Mouse (Mus musculus) spleen, adult 12 weeks (tissue): ENCODE measurements around the gene Il18rap.
"Not testable (repeated sequence)": the region's sequence is repeated elsewhere in the genome, so short reads cannot be mapped to it uniquely, and the experiment has no call there.

Source experiments
- DNase-seq: peaks from one replicate; pipeline ENCODE4 v3.0.0; 2022; ENCODE audit warnings: low spot score

Gene Il18rap

GRCm38 (mm10) chr1:40546645-40547044, 31.5 kb downstream of the Il18rap start:
- no peak for DNase-seq

- DNase-seq: no peak
These were observed 32.0 kb downstream of the Il18rap start for GRCm38 (mm10) chr1:40547064-40547572.

- DNase-seq: no peak
These were observed 32.6 kb downstream of the Il18rap start for GRCm38 (mm10) chr1:40547762-40548161.

- DNase-seq: no peak
These were observed 54.2 kb downstream of the Il18rap start for GRCm38 (mm10) chr1:40569374-40569773.

- no peak for DNase-seq
These were observed 64.6 kb downstream of the Il18rap start, which contains the start of gene Slc9a4 for GRCm38 (mm10) chr1:40579784-40580183. Gene Slc9a4, plus strand, starts transcription at chr1:40580081.

GRCm38 (mm10) chr1:40580269-40580668, 65.1 kb downstream of the Il18rap start:
- DNase-seq: no peak

GRCm38 (mm10) chr1:40586776-40587175, 71.6 kb downstream of the Il18rap start:
- no peak for DNase-seq

GRCm38 (mm10) chr1:40590931-40591330, 75.8 kb downstream of the Il18rap start:
- no peak for DNase-seq

- no peak for DNase-seq
These were observed 82.7 kb downstream of the Il18rap start for GRCm38 (mm10) chr1:40597822-40598221.

GRCm38 (mm10) chr1:40599661-40600060, 84.5 kb downstream of the Il18rap start:
- not testable (repeated sequence) for DNase-seq

- no peak for DNase-seq
These were observed 85.5 kb downstream of the Il18rap start for GRCm38 (mm10) chr1:40600394-40601327.
